28 mouse cellular contexts compared by ENCODE assay signal in the genomic region with DNA sequence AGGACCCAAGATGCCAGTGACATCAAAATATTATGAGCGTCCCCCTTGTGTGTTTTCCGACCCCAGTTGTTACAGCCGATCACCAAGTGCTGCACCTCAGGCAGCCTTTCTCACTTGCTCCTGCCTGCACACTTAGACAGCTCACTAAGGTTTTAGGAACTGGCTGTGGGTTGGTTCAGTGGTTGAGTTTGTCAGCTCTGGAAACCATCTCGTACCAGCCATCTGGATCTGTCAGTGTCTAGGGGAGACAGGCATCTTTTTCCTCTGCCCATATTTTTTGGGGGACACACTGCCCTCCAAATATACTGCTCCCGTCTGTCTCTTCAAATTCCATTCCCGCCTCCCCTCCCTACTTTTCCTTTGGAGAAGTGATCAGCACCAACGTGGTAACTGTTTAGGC.
"Had no signal": no experiment of that assay in that cellular context is flagged by ENCODE, and none has a peak within 500 bp of the region (broad histone marks: within the 10 kb centered on the region; RNA-seq: fewer than 3 reads in every experiment).

No protein-coding gene starts in this region.

- H3K27ac ChIP-seq: embryonic facial prominence, embryonic 10.5 days; embryonic facial prominence, embryonic 12.5 days; embryonic facial prominence, embryonic 13.5 days; embryonic facial prominence, embryonic 15.5 days; forebrain, embryonic 10.5 days; forebrain, embryonic 12.5 days; forebrain, embryonic 13.5 days; forebrain, embryonic 15.5 days; gastrocnemius, adult 2 months; heart, adult 2 months had no signal

- ATAC-seq: forebrain, embryonic 13.5 days; forebrain, embryonic 14.5 days; forebrain, embryonic 15.5 days; forebrain, embryonic 16.5 days; forebrain, postnatal 0 days had no signal

- H3K36me3 ChIP-seq: embryonic facial prominence, embryonic 10.5 days; embryonic facial prominence, embryonic 12.5 days; embryonic facial prominence, embryonic 13.5 days; embryonic facial prominence, embryonic 15.5 days; forebrain, embryonic 10.5 days; forebrain, embryonic 12.5 days; forebrain, embryonic 15.5 days had no signal

- H3K27me3 ChIP-seq: embryonic facial prominence, embryonic 12.5 days; embryonic facial prominence, embryonic 13.5 days; embryonic facial prominence, embryonic 15.5 days; forebrain, embryonic 12.5 days; forebrain, embryonic 13.5 days; forebrain, embryonic 15.5 days had no signal

- H3K9ac ChIP-seq: embryonic facial prominence, embryonic 12.5 days; embryonic facial prominence, embryonic 13.5 days; embryonic facial prominence, embryonic 15.5 days; forebrain, embryonic 12.5 days; forebrain, embryonic 13.5 days; forebrain, embryonic 15.5 days; forebrain, postnatal 0 days had no signal

- H3K9me3 ChIP-seq: embryonic facial prominence, embryonic 10.5 days; embryonic facial prominence, embryonic 12.5 days; embryonic facial prominence, embryonic 13.5 days; embryonic facial prominence, embryonic 15.5 days; forebrain, embryonic 10.5 days; forebrain, embryonic 12.5 days; forebrain, embryonic 13.5 days; forebrain, embryonic 15.5 days had no signal

- H3K4me1 ChIP-seq: embryonic facial prominence, embryonic 10.5 days; embryonic facial prominence, embryonic 12.5 days; embryonic facial prominence, embryonic 13.5 days; embryonic facial prominence, embryonic 15.5 days; forebrain, embryonic 10.5 days; forebrain, embryonic 12.5 days; forebrain, embryonic 13.5 days; forebrain, embryonic 15.5 days had no signal

- DNase-seq: cerebellum, adult 2 months; cerebellum, adult 8-10 months; cerebellum, adult 9-10 months; cerebellum, adult 9-11 months; cerebellum, postnatal 10 days; cerebellum, postnatal 14 days; cerebellum, postnatal 25 days; cerebellum, postnatal 36 days; embryo, embryonic 11 days; forebrain, postnatal 0 days; gastrocnemius, adult 2 months; gastrocnemius, postnatal 10 days; gastrocnemius, postnatal 14 days; gastrocnemius, postnatal 25 days; gastrocnemius, postnatal 36 days; heart, adult 18-20 months; heart, adult 2 months had no signal

- H3K4me2 ChIP-seq: embryonic facial prominence, embryonic 12.5 days; embryonic facial prominence, embryonic 13.5 days; embryonic facial prominence, embryonic 15.5 days; forebrain, embryonic 12.5 days; forebrain, embryonic 13.5 days; forebrain, embryonic 15.5 days had no signal

- H3K4me3 ChIP-seq: embryonic facial prominence, embryonic 10.5 days; embryonic facial prominence, embryonic 12.5 days; embryonic facial prominence, embryonic 13.5 days; embryonic facial prominence, embryonic 15.5 days; erythroblast, embryonic 14.5 days; forebrain, embryonic 10.5 days; forebrain, embryonic 12.5 days; forebrain, embryonic 13.5 days; forebrain, embryonic 15.5 days; gastrocnemius, adult 2 months; heart, adult 2 months had no signal
